Mouse (Mus musculus): ENCODE measurements around the gene Gm45233.

DNA sequence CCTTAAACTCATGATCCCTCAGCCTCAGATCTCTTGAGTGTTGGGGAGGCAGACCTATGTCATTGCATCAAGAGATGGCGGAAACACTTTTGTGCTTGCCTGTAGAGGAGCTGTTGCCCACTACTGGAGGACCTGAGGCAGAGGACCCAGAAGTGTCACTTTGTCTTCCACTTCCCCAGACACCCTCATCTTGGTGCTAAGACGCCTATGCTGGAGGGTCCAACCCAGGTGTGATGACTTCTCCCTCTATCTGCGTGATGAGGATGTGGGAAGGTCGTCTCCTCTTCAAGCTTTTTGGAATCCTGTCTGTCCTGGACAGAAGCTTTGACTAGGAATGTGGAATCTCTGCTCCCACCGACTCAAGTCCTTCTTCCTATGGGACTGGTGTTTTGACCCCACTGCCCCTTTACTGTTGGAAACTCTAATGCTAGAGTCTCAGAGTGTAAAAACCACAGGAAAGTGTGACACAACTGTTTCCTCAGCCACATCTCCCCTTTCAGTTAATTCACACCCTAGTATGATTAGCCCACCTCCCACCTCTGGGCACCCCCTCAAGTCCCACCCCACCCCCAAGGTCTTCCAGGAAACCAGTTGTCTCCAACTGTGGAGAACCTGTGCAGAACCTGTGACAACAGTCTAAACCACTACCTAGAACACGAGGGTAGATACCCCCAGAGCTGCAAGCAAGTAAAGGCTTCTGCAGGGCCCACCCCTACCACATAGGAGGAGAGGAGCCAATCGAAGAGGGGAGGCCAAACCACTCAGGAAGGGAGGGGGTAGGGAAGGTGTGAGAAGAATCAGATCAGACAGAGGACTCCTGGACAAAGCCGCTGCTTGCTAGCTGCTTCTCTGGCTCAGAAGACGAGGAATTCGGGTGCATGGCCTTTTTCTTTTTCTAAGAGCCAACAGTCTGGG, 7.3 kb upstream of the Gm45233 start, which contains the start of gene Nkg7:
- no peak for TF ChIP-seq CTCF (conservative IDR thresholded peaks at IDR 0.05; ENCODE audit: insufficient read depth, insufficient read length, low read depth, low read length)
- TF ChIP-seq POLR2A (IDR thresholded peaks at IDR 0.05; ENCODE audit: low read depth, low read length), result no peak

Data from kidney, adult 2 months (tissue).